Mouse (Mus musculus) bone marrow, adult 2 months (tissue): Measurements from ENCODE around the gene Fbxw7. TPM values are rescaled to one million over a fixed set of nuclear protein-coding genes. Genes with fewer than 3 reads are reported as not detected.

Experiments
- H3K27ac ChIP-seq: fragments of 200-500 bp; 2 replicates; pipeline ENCODE4 v1.5.1; 2012; ENCODE audit warnings: low read depth, mild to moderate bottlenecking, control low read depth, inconsistent platforms, low read length; ENCODE audit not compliant: control insufficient read depth, poor library complexity, insufficient read depth
- H3K4me1 ChIP-seq: fragments of 200-500 bp; 2 replicates; pipeline ENCODE4 v1.6.1; 2011; ENCODE audit warnings: low read length; ENCODE audit not compliant: control insufficient read depth, insufficient read depth
- H3K4me3 ChIP-seq: fragments of 200-500 bp; replicated peaks from 2 replicates; pipeline ENCODE3; 2011; ENCODE audit warnings: mild to moderate bottlenecking, low read depth, low read length, control low read depth; ENCODE audit not compliant: control insufficient read depth
- CTCF ChIP-seq: fragments of 200-500 bp; IDR thresholded peaks from 2 replicates; pipeline ENCODE4 v1.5.1; 2011; ENCODE audit warnings: low read length, control low read depth; ENCODE audit not compliant: control insufficient read depth, insufficient read depth
- POLR2A ChIP-seq: fragments of 200-500 bp; IDR thresholded peaks from 2 replicates; pipeline ENCODE4 v1.6.1; 2011; ENCODE audit warnings: low read depth, mild to moderate bottlenecking, control low read depth, low read length, borderline replicate concordance; ENCODE audit not compliant: control insufficient read depth
- WGBS: fragments of 180-500 bp; shearing (Covaris S2); methylation state at CpG from one replicate; pipeline ENCODE4 v1.1.7; 2018; 5-methylcytosine and 5-hydroxymethylcytosine counted together
- polyA plus RNA-seq: library from polyadenylated mRNA; stranded (reverse); fragments of >200 nt; gene quantifications from 2 replicates; pipeline ENCODE4 v1.2.4, GENCODE M21; 2011; ENCODE audit warnings: low replicate concordance; ENCODE audit not compliant: missing spikeins, insufficient read depth, insufficient read length

Gene Fbxw7
- polyA plus RNA-seq, 1 experiment = 13.2 TPM

DNA sequence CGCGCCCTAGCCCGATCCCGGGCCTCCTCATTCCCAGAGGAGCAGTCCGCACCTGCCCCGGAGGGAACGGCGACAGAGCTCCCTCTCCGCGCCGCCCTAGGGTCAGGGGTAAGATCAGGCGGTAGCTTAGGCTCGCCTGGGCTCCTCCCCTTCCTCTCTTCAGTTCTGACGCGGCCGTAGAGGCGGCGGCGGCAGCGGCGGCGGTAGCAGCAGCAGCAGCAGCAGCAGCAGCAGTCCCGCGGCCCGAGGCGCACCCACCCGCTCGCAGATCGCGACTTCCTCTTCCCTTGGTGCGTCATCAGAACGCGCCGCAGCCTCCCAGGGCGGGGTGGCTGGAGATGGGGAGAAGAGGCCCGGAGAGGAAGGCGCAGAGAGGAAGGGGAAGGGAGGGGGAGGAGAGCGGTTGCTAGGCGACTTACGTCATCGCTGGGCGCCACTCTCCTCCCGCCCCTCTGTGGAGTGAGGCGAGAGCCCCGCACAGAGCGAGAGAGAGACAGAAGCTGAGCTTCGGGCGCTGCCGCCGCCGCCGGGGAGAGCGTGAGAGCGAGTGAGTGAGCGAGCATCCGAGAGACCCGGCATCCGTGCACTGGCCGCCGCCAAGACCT is 809 bp upstream of the Fbxw7 start:
- no peaks in the 10 kb centered on the region; the same call in 1 of the 2 replicates for H3K4me1 ChIP-seq
- H3K4me3 ChIP-seq = peak overlapping the region; percentile 83
- H3K27ac ChIP-seq = peak overlapping the region; percentile 88
- under 1% methylated on average over 58 of the region's 60 CpGs for WGBS
- TF ChIP-seq CTCF (no peak), POLR2A (peak; percentile 94)

DNA sequence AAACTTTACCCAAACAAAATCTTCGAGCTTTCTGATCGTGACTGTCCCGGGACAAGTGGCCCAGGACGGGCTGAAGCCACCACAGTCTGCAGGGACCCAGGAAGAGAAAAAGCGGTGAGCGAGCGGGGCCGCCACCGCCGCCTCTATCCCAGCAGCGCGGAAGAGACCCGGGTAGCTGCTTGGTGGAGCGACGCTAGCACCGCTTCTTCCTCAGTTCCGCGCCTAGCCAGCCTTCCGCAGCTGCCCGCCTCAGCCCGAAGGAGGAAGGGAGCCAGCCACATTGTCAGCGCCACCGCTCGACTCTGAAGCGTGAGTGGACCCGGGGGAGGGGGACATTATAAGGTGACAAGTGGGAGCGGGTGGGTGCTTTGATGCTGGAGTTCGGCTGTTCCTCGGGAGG is 393 bp downstream of the Fbxw7 start:
- no peaks in the 10 kb centered on the region; the same call in 1 of the 2 replicates for H3K4me1 ChIP-seq
- H3K4me3 ChIP-seq = peak overlapping the region; percentile 83
- under 1% methylated on average over 29 of the region's 29 CpGs for WGBS
- TF ChIP-seq CTCF = no peak
- peak; percentile 50; the same call in 1 of the 2 replicates for TF ChIP-seq POLR2A
- peak overlapping the region; percentile 88 for H3K27ac ChIP-seq

DNA sequence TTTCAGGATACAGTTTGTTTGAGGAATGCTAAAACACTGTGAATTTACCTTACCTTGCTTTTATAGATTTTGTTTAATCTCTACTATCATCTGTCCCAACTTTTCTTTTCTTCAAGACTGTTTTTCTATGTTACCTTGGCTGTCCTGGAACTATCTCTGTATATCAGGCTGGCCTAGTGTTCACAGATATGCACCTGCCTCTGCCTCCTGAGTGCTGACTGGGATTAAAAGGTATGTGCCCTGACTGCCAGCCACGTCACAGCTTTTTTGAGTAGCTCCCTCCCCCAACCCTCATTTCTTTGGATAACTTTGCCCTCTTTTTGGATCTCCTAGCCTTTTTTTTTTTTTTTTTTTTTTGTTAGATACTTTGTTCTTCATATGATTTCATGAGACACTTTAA is 1.9 kb downstream of the Fbxw7 start:
- Histone ChIP-seq H3K27ac (no peak overlapping the region), H3K4me3 (no peak overlapping the region), H3K4me1 (no peaks in the 10 kb centered on the region; the same call in 1 of the 2 replicates)
- TF ChIP-seq CTCF (no peak), POLR2A (no peak)
- WGBS = 56% methylated on average over 1 of the region's 1 CpGs

DNA sequence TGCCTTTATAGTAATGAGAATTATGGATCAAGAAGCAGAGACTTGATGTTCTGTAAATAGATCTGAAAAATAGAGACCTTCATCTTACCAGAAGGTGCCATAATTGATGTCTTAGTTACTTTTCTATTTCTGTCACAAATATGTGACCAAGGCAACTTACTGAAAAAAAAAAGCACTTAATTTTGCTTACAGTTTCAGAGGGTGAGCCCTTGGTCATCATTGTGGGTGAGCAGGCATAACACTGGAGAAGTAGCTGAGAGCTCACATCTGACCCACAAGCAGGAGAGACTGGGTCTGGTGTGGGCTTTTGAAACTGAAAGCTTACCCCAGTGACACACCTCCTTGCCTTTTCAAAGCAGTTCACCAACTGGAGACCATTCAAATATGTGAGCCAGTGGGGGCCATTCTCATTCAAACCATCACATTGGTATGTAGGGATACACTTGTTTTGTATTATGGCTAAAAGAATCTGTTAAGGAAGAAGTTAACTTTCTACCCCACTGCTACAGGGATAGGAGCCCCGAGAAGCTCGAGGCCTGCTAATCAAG is 5.7 kb downstream of the Fbxw7 start:
- Histone ChIP-seq H3K4me3 (no peak overlapping the region), H3K4me1 (no peaks in the 10 kb centered on the region; the same call in 1 of the 2 replicates), H3K27ac (no peak overlapping the region)
- WGBS = 89% methylated on average over 2 of the region's 2 CpGs
- TF ChIP-seq CTCF (no peak), POLR2A (no peak)

DNA sequence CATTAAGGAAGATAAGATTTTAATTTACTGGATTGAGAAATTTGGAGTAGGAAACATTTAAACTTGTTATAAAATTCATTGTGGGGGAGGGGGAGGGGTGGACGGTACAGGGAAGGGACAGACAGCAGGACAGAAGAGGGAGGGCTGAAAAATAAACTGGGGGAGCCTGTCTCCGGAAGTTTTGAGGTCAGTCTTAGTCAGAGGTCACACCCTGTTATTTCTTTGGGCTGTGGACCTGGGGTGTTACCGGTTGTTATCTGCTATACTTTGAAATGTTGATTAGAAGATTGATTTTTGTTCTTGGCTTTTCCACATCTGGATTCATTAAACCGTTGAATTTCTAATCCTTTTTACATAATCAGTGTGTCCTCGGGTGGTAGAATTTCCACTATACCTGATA is 10.9 kb downstream of the Fbxw7 start:
- Histone ChIP-seq H3K4me1 (no peaks in the 10 kb centered on the region; the same call in 1 of the 2 replicates), H3K4me3 (no peak overlapping the region), H3K27ac (no peak overlapping the region)
- TF ChIP-seq CTCF (no peak), POLR2A (no peak)
- WGBS = 29% methylated on average over 5 of the region's 5 CpGs

DNA sequence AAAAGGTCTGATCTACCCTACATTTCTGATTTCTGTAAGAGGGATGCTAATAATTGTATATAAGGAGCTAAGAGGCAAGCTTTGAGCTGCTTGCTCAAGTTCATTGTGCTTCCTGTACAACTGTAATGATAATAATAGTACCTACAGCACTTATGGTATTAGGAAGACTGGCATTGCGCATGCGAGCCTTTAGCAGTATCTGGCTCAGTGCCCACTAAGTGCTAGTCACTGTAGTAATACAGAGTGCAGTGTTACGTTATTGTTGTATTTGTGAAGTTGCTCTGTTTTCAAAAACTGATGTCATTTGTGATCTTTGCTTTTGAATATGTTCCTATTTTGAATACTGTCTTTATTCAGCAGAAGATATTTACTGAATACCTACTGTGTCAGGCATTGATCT is 11.3 kb downstream of the Fbxw7 start:
- TF ChIP-seq CTCF (no peak), POLR2A (no peak)
- H3K27ac ChIP-seq = no peak overlapping the region
- no peaks in the 10 kb centered on the region; the same call in 1 of the 2 replicates for H3K4me1 ChIP-seq
- H3K4me3 ChIP-seq = no peak overlapping the region
- 20% methylated on average over 3 of the region's 3 CpGs for WGBS

DNA sequence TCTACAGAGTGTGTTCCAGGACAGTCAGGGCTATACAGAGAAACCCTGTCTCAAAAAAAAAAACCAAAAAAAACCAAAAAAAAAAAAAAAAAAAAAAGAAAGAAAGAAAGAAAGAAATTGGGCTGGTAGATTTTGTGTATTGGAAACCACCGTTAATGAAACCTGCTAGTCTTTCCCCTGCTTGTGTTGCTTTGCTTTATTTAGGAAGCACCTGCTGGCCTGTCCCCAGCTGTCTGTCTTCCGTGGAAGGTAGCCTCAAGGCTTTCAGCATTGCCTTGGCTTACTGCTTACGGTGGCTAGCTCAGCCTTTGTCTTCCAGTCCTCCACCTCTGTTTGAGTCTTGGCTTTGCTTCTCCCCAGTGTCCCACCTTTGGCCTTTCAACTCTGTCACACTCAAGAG is 11.9 kb downstream of the Fbxw7 start:
- WGBS = 18% methylated on average over 3 of the region's 3 CpGs
- Histone ChIP-seq H3K4me1 (no peaks in the 10 kb centered on the region; the same call in 1 of the 2 replicates), H3K4me3 (no peak overlapping the region), H3K27ac (peak overlapping the region; percentile 21; the same call in 1 of the 2 replicates)
- TF ChIP-seq CTCF = no peak
- no peak for TF ChIP-seq POLR2A

DNA sequence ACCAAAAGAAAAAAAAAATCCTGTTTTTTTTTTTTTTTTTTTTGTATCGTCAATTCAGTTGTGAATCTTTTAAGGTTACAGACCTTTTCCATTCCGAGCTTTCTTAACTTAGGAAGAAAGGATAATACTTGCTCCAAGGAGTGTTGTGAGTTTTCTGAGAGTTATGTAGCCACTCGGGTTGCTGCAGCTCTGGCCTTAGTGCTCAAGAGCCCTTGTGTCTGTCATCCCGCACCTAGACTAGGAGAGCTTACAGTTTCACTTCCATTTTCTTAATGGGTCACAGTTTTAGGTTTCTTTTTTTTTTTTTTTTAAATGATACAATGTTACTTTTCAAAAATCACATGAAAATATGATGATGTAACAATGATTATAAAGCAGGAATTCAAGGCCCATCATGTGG is 12.5 kb downstream of the Fbxw7 start:
- H3K4me1 ChIP-seq = no peaks in the 10 kb centered on the region; the same call in 1 of the 2 replicates
- 40% methylated on average over 4 of the region's 4 CpGs for WGBS
- no peak overlapping the region for H3K4me3 ChIP-seq
- TF ChIP-seq CTCF = no peak
- TF ChIP-seq POLR2A = no peak
- H3K27ac ChIP-seq = no peak overlapping the region

DNA sequence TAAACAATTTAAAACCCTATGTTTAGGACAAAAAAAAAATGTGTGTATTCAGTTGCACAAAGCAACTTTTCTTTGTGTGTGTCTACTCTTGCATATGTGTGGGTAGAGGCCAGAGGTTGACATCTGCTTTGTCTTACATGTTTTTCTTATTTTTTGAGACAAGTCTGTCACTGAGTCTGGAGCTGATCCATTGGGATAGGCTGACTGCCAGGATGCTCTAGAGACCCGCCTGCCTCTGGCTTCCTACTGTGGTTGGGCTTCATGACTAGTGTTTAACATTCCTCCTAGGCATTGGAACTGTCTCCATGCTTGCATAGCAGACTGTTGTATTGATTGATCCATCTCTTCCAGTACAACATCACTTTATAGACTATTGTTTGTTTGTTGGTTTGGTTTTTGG is 14.3 kb downstream of the Fbxw7 start:
- Histone ChIP-seq H3K4me1 (no peaks in the 10 kb centered on the region; the same call in 1 of the 2 replicates), H3K27ac (no peak overlapping the region), H3K4me3 (no peak overlapping the region)
- no peak for TF ChIP-seq POLR2A
- TF ChIP-seq CTCF = no peak
- WGBS = 71% methylated on average over 1 of the region's 1 CpGs

DNA sequence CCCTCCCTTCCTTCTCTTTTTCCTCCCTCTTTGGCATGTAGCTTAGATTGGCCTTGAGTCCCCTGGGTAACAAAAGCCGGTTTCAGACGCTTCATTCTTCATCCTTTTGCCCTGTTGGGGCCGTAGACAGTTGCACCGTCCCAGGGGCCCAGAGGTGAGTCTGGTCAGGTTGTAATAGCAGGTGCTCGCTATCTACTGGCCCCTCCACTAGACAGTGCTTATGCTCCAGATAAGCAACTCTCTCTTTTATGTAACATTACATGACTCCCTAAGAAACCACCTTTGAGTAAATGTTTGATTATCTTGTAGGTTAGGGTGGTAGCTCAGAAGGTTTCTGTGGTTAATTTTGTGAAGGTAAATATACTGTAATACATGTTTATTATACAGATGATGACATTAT is 21.0 kb downstream of the Fbxw7 start:
- Histone ChIP-seq H3K27ac (no peak overlapping the region), H3K4me3 (no peak overlapping the region), H3K4me1 (peaks cover 2% of the 10 kb centered on the region)
- no peak for TF ChIP-seq POLR2A
- no peak for TF ChIP-seq CTCF
- 77% methylated on average over 5 of the region's 5 CpGs for WGBS
